Mouse (Mus musculus): Measurements from ENCODE around the gene Net1.
A peak's percentile ranks its signal among the peaks of the same experiment; 100 is the strongest.
"Not testable (repeated sequence)": the region's sequence is repeated elsewhere in the genome, so short reads cannot be mapped to it uniquely, and the experiment has no call there.

The Net1 gene

DNA sequence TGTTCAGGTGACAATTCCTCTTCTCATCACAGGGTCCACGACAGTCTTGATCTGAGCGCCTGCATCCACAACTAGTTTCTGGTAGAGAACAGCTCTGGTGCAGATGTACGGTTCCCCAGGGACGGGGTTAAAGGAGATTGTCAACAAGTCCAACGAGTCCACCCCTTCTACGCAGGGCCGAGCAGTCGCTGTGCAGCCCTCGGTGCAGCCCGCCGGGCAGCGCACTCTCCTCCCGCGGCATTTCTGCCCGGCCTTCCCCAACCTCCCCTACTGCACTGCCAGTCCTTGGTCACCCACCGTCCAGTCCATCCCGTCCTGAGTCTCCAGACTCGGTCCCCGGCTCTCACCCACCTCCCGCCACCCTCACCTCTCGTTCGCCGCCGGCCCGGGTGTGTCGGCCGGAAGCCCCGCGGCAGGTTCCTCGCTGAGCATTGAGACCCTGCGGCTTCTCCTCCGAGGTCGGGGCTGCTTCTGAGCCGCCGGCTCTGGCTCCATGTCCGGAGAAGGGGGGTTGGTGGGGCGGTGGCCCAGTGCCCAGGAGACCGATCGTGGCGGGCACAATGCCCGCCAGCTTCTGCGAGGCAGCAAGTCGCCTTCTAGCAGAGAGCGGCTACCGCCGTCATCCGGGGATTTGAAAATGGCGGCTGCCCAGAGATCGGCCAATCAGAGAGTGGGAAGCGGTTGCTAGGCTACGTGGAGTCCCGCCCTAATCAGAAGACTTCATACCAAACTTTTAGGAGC is at the start of gene Net1, which contains the start of gene Tubal3:
TSS of gene Net1 (minus strand) at position 650 of the 741 bp plus-strand sequence.
TSS of gene Tubal3 (plus strand) at position 704 of the 741 bp plus-strand sequence.
- peak; percentile 74 for DNase-seq (ENCODE audit: low spot score)

DNA sequence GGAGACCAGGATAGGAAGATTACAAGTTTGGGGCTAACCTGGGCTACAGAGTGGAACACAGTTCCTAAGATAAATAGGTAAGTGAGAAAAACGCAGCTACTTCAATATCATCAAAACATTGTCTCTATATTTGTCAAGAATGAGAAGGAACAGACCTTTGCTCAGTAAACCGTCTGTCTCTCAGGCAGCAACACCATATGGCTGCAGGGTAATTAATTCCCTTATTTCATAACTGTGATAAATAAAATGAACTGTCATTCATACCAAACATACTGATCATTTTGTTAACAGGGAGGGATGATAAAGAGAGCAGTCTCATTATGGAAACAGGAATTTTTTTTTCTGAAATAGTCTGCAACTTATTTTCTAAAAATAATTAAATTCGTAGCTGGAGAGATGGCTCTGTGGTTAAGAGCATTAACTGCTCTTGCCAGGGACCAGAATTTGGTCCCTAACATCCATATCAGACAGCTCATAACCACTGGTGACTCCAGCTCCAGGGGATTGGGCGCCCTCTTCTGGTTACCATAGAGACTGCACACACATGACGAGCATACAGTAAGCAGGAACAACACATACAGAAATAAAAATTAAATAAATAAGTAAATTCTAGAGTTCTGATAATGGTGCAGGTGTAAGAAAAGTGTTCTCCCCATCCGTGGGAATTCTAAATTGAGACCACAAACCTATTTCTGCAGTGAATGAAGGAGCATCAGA is 33.3 kb upstream of the Net1 start:
- no peak for DNase-seq (ENCODE audit: low spot score)

DNA sequence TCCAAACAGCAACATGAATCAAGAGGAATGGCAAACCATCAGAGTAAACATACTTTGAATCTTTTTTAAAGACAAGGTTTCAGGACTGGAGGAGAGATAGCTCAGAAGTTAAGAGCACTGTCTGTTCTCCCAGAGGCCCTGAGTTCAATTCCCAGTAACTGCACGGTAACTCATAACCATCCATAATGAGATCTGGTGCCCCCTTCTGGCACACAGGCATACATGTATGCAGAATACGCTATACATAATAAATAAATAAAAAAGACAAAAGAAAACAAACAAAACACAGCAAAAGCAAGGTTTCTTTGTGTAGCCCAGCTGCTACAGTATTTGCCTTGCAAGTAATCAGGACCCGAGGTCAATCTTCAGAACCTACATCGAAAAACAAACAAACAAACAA is 31.5 kb upstream of the Net1 start:
- no peak for DNase-seq (ENCODE audit: low spot score)

DNA sequence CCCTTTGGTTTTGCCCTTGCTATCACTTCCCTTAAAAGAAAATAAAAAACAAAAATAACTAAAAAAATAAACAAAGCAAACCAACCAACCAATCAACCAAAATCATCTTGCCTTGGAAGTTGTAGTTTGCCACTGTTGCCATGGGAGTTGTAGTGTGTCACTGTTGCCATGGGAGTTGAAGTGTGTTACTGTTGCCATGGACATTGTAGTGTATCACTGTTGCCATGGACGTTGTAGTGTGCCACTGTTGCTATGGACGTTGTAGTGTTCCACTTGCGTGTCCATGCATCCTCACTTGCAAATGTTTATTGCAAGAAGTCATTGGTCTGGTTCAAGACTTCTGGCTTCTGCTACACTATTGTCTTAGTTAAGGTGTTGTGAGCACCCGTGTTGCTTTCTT is 29.2 kb upstream of the Net1 start:
- no peak for DNase-seq (ENCODE audit: low spot score)

DNA sequence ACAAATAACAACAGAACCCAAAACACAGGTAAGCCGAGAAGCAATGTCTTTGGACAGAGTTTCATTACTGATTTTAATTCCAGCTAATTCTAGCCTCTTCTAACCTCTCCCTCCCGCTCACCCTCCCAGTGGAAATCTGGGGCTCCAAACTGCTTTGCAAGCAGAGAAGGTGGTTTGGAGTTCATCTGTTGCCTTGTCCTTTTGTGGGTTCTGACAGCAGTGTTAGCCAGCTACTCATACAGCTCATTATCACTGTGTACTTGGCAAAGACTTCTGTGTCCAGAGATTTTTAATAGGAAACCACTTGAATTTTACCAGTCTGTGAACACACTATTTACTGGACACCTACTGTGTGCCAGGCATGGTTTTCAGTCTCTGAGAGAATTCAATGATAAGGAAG is 27.2 kb upstream of the Net1 start, which contains the start of gene Ucn3:
TSS of gene Ucn3 (minus strand) at position 101 of the 400 bp plus-strand sequence.
- no peak for DNase-seq (ENCODE audit: low spot score)

DNA sequence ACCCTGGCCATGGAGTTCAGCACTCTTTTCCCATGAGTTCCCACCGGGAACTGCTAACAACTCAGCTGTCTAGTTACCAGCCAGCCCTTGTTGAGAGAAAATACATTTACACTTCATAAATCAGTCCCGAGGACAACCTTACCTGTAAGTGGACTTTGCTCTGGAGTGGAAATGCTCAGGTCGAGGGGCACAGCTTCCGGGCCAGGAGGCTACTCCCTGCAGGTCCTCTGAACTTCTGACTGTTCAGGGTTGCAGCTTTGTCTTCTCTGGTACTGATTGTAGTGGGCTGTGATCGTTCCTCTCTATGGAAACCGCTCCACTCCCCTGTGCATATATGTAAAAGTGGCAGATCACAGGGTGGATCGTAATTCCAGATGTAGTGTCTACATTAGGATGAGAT is 26.7 kb upstream of the Net1 start:
- no peak for DNase-seq (ENCODE audit: low spot score)

DNA sequence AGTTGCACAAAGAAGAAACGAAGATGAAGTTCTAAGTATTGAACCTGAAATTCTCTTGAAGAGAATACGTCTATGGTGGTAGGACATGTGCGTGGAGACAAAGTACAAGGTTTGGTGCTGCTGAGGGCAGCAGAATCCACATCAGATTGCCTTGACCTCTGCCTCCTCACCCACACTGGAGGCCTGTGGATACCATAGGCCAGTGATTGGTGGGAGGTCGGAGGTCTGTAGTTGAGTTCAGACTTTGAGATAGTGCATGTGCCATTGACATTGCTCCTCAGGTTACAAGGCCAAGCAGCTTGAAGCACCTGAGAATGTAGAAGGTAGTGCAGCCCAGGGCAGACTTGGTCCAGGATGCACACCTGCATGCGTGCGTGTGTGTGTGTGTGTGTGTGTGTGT is 8.0 kb upstream of the Net1 start:
- DNase-seq (ENCODE audit: low spot score), result no peak

DNA sequence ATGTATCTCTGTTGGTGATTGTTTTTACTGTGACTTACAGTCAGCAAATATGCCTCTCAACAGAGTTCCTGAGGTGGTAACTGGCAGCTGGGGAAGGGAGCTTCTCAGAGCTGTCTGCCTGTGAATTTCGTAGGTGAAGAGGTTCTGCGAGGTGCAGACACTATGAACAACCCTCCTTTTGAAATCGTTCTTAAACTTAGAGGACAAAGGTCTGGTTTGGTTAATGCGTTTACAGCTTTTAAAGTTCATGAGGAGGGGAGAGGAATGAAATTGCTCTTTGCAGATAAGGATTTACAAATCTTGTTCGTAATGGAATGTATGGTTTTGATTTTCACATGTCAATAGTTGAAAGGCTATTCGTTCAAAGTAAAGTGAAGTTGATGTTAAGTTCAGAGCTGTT is 7.6 kb upstream of the Net1 start:
- DNase-seq (ENCODE audit: low spot score), result no peak

DNA sequence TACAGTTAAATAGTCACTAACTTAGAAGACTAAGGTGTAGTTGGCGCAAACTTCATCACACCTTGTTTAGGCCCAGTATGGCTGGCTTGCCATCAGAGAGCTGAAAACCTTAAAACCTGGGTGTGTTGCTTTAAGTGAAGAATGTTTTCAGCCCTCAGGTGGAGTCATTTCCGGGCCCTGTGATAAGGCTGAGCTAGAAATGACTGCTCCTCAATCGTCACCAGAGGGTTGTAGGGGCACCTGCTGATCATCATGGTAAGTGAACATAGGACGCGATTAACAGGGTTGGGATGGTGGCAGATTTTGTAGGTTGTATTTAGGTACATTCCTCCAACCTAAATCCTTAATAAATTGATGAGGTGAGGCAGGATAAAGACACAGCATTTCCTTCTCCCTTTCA is 6.5 kb upstream of the Net1 start:
- DNase-seq (ENCODE audit: low spot score), result no peak

DNA sequence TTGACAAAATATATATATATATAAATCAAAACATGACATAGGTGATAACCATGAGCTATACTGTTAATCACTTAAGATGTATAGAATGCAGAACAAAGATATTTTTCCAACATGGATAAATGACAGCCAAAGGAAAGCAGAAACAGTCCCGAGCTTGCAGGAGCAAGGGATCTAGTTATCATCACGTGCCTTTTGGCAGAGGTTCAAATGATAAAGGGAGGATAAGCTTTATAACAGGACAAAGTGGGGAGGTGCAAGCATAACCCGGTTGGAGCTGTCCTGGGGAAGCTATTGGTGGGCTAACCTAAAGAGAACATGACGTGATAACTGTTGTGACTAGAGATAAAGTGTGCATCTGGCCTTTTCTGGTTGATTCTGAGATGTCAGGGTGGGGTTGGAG is 4.5 kb downstream of the Net1 start:
- no peak for DNase-seq (ENCODE audit: low spot score)

DNA sequence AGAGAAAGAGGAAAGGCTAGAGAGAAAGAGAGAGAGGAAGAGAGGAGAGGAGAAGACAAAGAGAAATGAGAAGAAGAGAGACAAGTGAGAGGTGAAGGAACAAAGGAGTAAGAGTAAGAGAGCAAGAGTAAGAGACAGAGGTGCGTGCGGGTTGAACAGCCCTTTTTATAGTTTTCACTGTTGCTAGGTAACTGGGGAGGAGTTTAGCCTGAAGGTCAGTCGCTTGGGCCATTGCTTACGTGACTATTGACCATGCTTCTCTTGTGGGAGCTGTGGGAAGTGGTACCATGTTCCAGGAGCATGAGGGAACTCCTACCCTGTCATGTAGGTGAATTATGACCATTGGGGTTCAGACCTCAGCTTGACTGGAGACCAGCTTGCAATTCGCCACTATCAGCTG is 7.7 kb downstream of the Net1 start:
- DNase-seq (ENCODE audit: low spot score), result no peak

DNA sequence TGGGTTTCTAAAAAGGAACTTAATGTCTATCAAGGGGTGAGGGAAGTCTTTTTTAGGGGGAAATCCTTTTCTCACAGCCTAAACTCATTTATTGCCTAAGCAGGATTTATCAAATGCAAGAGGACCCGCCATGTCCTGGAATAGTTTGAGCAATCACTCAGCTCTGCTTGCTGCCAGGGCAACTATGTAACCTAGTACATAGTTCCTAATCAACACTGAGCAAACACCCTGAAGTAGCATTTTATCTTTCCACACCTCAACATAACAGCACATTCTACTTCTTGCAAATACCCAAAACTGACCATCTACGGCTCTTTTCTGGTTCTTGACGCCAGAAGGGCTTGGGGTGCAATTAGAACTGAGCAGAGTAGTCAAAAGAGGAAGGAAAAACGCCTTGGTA is 9.8 kb downstream of the Net1 start:
- DNase-seq (ENCODE audit: low spot score), result no peak

DNA sequence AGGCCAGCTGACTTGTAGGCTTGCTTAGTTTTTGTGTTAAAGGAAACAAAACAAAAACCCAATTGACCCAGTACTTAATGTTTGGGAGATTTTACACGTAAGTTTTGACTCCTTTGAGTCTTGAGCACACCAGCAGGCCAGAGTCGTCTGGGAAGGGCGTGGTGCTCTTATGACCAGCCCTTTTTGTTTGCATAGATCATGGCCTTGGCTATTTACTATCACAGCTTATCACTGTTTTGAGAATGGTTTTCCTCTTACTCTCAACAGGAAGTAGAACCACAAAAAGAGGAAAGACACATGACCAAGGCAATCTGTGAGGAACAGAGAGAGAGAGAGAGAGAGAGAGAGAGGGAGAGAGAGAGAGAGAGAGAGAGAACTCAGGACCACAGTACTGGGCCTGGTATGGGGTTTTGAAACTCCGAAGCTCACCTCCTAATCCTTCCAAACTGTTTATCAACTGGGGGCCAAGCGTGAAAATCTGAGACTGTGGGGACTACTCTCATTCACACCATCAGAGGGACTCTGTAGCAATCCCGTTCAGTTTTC is 10.8 kb downstream of the Net1 start:
- DNase-seq (ENCODE audit: low spot score), result no peak

DNA sequence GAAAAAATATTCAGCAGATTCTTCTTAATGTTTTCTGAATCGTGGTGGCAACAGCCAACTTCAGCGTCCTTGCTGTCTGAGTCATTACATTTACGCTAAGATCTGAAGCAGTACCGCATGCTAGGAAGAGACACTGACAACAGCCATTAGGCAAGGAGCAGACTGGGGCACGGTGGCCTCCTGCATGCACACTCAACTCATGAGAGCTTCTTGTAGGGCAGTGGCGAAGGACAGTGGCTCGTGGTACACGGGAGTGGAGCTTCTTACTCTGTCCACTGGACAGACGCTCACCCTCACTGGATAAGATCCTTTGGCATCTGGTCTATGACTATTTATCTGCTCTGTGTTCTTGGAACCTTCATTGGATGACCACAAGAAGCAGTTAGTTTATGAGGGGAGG is 18.7 kb downstream of the Net1 start:
- no peak for DNase-seq (ENCODE audit: low spot score)

DNA sequence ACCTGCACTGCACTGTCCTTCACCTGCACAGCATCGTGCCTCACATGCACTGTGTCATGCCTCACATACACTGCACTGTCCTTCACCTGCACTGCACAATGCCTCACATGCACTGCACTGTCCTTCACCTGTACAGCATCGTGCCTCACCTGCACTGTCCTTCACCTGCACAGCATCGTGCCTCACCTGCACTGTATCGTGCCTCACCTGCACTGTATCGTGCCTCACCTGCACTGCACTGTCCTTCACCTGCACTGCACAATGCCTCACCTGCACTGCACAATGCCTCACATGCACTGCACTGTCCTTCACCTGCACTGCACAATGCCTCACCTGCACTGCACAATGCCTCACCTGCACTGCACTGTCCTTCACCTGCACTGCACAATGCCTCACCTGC is 19.8 kb downstream of the Net1 start:
- DNase-seq (ENCODE audit: low spot score), result not testable (repeated sequence)

DNA sequence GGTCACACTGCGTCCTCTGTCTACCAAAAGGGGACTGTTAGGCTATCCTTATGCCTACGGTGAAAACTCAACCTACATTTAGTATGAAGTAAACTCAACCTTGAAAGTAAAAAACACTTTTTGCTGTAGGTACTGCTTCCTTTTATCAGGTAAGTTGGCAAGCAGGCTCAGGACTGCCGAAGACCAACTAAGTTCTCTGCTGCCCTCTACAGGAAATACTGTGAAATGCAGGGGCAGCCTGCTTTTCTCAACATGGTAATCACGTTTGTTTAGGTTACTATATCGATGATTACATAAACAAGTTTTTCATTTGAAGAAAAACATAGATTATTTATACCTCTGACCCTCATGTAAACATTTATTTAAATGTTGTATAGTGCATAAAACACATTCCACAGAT is 21.1 kb downstream of the Net1 start:
- peak; percentile 18 for DNase-seq (ENCODE audit: low spot score)

DNA sequence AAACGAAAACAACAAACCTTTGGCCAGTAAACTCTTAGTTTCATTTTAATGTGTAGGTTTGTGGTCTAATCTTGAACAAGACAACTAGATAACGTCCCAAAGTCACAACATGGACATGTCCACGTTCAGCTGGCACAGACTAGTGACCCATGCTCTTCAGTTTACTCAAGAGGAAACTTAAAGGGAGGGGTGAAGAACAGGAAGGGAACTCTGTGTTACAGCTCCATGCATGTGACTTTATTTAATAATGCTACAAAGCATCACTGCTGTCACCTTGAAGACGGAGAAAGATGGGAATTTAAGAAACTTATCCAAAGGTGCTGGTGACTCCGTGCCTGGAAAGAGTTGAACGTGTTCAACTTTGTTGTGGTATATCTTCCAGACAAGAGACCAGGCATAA is 22.0 kb downstream of the Net1 start:
- DNase-seq (ENCODE audit: low spot score), result no peak

DNA sequence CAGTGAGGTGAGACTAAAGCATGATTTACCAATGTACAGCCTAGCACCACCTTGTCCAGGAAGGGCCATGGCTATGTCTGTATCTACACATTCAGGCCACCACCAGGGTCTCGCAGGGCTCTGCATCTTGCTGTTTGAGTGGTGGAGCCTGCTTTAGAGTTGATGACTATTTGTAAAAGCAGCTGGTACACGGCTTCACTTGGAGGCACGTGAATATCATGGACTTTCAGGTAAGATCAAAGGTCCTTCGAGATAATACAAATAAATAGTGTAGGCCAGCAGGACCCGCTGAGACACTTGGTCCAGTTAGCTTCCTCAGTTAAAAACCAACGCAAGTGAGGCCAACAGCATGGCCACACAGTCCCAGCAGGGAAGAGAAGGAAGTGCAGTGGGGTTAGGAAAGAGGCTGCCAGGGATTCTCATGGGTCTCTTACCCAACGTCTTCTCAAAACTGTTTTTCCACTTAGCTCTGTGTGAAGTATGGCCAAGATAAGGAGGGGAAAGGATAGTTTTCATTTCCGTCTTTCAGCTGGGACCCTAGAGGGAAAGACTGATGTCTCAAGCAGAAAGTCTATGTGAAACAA is 22.5 kb downstream of the Net1 start:
- no peak for DNase-seq (ENCODE audit: low spot score)

DNA sequence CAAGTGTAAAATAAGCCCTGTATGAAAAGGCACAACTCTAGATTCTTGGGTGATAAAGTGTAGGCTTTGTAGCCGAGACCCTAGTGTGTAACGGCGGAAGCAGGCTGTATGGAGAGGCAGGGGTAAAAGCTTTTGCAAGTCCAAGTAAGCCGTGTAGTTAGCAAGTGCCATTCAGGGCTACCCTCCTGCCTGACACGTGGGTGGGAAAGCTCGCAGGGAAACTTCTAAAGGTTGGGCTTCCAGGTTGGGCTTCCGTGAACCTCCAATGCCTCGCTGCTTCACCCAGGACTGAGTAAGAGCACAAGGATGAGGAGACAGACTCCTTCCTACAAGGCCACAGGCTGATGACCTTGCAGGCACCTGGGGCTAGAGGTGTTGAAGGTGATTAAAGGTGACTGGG is 23.5 kb downstream of the Net1 start:
- DNase-seq (ENCODE audit: low spot score), result no peak

DNA sequence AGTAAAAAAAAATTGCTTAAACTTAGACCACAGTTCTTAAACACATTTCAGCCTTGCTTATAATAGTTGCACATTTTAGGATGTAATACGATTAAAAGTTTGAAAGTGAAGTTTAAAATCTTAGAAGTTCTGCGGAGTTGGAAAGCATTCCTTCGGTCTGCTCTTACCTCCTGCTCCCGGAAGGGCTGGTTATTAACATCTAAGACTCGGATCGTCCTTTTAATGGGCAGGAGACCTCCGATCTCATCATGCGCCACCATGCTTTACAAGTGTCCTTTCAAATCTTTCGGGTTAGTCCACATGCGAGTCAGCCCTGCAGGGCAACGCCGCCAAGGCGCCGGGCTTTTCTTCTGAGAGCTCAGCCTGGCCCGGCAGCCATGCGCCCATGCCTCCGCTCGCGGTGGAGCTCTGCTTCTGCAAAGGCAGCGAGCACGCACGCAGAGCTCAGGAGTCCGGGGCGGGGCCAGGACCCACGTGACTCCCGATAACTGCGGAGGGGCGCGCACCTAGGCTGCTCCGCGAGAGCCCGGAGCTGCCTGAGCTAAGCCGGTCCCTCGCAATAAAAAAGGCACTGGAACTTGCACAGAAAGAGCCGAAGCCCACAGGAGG is 24.8 kb downstream of the Net1 start:
- peak; percentile 89 for DNase-seq (ENCODE audit: low spot score)

DNA sequence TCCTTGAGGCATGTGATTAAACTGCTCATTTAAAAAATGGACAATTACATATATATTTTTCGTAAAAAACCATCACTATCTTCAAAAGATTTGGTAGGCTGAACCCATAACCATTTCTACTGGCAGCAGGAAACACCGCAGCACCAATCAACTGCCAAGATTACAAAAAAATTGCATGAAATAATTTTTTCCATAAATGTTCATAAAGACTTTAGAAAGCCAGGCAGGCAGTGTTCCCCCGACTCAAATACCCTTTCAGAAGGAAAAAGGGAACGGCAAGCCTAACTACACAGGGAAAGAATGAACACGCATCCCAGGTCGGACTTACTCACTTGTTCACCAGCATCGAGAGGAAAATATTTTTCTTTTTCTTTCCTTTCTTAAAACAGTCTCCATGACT is 25.4 kb downstream of the Net1 start:
- no peak for DNase-seq (ENCODE audit: low spot score)

DNA sequence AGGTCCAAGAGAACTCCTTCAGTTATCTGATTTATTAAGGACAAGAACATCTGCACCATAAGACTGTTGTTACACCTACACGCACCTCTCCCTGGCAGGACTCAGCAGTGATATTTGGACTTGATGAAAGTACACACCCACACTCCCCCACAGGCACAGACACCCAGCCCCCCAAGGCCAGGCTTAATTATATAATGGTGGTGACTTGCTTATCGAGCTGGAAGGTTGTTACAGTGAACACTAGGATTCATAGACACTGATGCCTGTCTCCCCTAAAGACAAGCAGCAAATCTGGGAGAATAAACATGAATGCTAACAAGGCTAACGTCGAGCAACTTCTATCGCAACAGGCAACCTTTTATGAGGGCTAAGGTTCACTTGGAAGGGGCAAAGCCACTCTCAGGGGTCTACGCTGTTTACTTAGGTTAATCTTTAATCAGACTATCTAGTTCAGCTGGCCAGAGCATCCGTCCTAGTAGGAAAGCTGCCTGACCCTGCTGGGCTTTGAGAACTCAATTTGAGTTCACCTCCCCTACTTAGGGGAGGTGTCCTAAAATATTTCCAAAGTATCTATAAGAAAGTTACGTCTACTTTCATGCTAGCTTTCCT is 26.4 kb downstream of the Net1 start:
- DNase-seq (ENCODE audit: low spot score), result no peak
